Mouse (Mus musculus): ENCODE results near the gene Zc3h12b.
"Not testable (repeated sequence)": the region's sequence is repeated elsewhere in the genome, so short reads cannot be mapped to it uniquely, and the experiment has no call there.

Zc3h12b gene

DNA sequence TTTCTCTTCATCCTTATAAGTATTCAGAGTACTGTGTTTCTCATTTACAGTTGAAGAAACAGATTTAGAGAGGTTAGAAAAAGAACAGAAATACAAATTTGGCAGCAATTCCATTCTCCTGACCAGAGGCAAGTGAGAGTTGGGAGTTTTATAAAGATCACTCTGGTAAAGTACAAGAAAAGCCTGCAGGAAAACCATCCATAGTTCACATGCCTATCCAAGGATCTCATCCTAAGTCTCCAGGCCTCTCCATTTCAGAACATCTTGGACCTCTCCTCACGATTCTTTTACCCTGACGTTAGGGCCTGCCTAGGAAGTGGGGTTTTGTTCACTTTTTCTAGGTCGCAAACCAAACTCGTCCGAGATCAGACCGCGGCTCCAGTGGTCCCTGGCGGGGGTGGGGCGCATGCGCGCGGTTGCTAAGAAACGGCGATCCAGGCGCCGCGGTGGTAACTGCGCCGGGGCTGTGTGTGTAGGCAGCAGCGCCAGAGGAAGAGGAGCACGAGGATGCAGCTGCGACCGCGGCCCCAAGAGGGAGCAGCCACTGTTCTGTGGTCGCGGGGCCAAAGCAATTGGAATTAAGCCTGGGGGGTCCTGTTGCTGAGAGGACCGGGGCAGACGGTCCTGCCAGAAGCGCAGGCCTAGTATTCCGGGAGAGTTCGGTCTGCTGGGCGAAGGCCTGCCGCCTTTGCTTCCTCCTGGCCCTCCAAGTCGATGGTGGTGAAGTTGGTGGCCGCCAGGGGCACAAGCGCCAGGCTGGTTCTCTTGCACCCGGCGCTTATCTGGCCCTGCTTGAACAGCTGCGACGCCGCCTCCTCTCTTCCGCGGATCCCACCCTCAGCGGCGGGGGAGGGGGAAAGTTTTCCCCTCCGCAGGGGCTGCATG is at the start of gene Zc3h12b:
TSS of gene Zc3h12b (plus strand) at position 452 of the 885 bp plus-strand sequence.
- peak; percentile 31 for DNase-seq (ENCODE audit: extremely low spot score, low read depth, low spot score)

DNA sequence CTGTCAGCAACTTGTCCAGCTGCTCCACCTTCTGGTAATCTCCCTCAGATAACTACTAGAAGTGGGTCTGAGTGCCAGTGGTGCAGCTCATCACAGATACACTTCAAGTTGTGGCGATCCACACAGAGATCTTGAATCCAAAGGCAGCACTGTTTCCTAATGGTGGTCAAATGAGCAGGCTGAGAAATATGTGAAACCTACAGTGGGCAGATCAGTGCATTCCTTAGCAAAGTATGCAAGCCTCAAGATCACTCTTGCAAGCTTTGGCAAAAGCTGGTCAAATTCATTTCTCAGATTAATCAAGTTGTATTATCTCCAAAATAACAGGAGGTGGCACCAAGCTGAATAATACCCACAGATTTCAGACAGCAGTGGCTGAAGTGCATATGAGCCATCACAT is 29.3 kb upstream of the Zc3h12b start:
- DNase-seq (ENCODE audit: extremely low spot score, low read depth, low spot score): no peak

DNA sequence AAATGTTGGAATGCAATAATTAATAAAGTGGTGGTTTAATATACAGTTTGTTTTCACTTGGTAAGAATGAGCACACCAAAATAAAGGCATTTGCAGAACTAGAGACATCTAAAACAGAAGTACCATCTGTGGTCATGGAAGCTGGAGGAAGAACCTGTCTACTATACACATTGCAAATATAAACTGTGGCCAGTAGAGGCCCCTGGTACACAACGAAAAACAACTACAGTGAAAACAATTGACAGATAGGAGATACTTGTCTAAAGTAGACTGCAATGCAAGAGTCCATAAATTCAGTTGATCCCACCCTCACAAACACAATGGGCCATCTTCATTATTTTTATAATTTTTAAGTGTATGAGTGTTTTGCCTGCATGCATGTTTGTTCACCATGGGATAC is 24.4 kb upstream of the Zc3h12b start:
- DNase-seq (ENCODE audit: extremely low spot score, low read depth, low spot score): no peak

DNA sequence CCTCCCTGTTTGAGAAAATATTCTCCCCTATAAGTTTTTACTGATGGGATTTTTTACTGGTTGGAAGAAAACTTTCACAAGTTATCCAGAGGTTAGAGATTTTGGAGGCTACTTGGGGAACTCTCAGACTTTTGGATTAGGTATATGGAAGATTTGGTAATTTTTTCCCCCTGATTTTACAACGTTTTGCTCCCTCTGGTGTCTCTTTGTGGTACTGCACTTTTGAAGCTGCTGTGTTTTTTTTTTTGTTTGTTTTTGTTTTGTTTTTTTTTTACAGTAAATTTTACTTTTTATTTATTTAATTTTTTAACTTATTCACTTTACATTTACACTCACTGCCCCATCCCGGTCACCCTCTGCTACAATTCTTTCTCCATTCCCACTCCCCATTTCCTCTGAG is 26.8 kb downstream of the Zc3h12b start:
- no peak for DNase-seq (ENCODE audit: extremely low spot score, low read depth, low spot score)

DNA sequence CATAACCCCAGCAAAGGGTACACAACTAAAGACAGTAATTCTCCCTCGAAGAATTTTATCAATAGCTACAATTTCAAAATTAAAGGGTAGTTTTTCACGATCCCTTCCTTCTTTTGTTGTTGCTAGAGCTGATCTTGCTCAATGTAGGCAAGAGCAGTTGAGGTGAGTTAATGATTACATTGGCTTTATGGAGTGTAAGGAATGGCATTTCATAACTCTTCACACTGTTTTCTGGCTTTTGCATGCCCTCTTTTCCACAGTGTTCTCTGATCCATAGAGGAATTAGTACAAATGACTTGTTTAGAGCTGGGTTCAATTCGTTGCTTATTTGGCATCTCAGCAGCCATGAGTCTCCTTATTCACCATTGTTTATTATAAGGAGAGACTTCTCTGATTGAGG is 84.4 kb downstream of the Zc3h12b start:
- DNase-seq (ENCODE audit: extremely low spot score, low read depth, low spot score): no peak

DNA sequence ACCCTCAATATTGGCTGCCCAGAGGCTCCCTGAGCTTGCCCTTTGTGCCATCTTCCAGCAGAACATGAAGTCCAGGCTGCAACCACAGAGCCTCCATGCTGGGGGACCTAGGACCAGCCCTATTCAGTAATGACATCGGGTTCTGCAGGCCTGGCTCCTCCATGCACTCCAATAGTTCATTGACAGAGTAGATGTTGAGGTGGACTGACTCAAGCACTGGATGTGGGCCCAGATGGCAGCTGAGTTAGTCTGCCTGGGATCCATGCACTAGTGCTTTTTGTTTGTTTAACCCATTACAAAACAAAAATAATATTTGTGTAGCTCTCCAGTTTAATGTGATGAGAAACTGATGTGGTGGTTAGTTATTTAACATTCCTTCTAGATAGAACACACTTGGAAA is 90.3 kb downstream of the Zc3h12b start:
- DNase-seq (ENCODE audit: extremely low spot score, low read depth, low spot score): no peak

- DNase-seq (ENCODE audit: extremely low spot score, low read depth, low spot score): no peak
These were observed 141.3 kb downstream of the Zc3h12b start for GRCm38 (mm10) chrX:95852806-95853205.

- no peak for DNase-seq (ENCODE audit: extremely low spot score, low read depth, low spot score)
These were observed 169.6 kb downstream of the Zc3h12b start for GRCm38 (mm10) chrX:95881111-95881510.

GRCm38 (mm10) chrX:95902716-95903115 is 191.2 kb downstream of the Zc3h12b start:
- DNase-seq (ENCODE audit: extremely low spot score, low read depth, low spot score): no peak

DNA sequence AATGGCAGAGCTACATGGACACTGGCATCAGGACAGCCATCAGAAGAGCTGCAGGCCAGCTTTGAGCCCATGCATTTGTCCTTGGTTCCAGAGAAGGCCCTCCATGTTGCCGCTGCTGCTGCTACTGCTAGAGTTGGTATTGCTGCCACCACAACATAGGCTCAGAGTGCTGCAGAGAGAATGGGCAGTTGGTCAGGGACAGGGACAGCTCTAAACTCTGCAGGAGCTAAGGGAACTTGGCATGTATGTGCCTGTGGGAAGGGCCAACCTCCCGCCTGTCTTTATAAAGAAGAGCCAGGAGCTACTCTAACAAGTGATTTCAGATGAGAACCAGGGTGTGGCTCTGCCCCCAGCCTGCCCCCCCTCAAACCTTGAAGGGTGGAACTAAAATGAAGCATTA is 224.0 kb downstream of the Zc3h12b start:
- DNase-seq (ENCODE audit: extremely low spot score, low read depth, low spot score): no peak

DNA sequence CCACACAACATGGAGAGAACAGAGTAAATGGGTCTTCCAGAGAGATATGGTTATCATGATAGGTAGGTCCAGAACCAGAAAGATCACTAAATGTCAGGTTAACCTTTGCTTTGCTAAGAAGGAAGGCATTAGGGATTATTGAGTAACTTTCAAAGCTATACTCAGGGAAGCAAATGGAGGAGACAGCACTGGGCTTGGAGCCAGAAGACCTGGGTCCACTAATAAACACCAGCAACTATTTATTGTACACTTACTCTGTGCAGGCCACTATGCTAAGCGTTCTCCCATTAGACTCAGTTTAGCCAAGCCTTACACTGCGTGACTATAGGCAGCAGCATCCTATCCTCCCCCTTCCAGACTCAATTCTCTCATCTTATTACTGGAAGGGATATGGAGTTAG is 234.0 kb downstream of the Zc3h12b start:
- no peak for DNase-seq (ENCODE audit: extremely low spot score, low read depth, low spot score)

- DNase-seq (ENCODE audit: extremely low spot score, low read depth, low spot score): no peak
These were observed 236.7 kb downstream of the Zc3h12b start for GRCm38 (mm10) chrX:95948135-95948534.

DNA sequence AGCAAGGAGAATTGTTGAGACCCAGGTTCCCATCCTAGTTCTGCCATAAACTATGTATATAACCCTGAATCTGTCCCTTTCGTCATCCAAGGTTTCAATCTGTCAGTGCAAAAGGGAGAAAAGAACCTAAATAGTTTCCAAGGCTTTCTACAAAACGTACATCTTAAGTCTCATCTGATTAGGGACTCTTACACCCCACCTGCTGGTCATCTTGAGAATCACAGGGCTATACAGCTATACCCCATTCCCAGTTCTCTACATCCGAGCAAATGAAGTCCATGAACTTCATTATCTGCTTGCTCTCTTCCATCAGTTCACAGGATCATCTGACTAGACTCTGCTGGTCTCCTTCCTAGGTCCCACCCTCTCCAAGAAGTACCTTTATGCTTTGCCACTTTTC is 239.3 kb downstream of the Zc3h12b start:
- DNase-seq (ENCODE audit: extremely low spot score, low read depth, low spot score): no peak

DNA sequence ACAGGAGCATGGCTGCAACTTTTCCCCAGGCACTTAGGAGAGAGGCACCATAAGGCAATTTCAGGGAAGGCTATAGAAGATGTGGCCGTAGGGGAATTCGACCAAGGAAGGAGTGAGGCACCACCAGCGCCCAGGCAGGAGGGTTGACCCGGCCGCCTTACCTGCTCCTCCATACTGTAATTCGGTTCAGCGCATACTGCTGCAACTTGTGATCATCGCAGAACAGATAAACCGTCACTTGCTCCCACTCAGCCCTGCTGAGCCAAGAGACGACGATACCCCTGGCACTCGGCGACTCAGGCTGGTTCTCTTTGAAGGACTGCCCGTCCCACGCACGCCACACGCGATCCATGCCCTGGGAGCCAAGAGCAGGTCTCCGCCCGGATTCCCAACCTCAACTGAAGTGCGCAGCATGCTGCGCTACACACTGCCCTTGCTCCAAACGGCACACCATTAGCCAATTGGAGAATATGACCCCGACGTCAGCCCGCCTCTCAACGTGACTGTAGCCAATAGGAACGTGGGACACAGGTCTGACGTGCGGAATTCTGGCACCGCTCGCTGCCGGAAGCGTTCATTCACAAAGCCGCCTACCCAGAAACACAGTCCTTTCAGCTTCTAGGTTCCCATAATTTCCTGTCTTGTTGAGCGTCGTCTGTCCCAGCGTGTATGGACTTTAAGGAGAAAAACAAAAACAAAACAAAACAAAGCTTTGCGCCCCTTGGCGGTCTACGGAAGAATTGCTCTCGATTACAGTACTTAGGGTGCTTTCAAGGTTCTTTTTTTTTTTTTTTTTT is 245.2 kb downstream of the Zc3h12b start, which contains the start of gene Las1l:
TSS of gene Las1l (minus strand) at position 466 of the 797 bp plus-strand sequence.
- peak; percentile 56 for DNase-seq (ENCODE audit: extremely low spot score, low read depth, low spot score)

GRCm38 (mm10) chrX:95957461-95957860 is 246.0 kb downstream of the Zc3h12b start:
- DNase-seq (ENCODE audit: extremely low spot score, low read depth, low spot score): not testable (repeated sequence)

DNA sequence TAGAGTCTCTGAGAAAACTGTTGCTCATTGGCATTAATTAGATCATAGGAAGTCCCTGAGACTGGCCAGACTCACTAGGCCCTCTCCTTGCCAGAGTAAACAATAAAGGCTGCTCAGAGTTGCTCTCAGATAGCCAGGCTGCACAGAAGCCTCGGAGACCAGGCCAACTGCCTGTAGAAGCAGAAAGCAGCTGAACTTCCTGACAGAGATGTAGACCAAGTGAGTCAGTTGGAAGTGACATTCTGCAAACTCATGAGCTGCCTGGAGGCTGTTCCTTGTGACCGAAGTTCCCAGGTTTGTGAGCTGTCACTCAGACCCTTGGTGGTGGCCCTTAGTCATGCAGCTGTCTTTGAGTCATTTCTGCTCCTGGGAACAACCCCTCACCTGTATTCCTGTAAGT is 251.9 kb downstream of the Zc3h12b start:
- DNase-seq (ENCODE audit: extremely low spot score, low read depth, low spot score): no peak

DNA sequence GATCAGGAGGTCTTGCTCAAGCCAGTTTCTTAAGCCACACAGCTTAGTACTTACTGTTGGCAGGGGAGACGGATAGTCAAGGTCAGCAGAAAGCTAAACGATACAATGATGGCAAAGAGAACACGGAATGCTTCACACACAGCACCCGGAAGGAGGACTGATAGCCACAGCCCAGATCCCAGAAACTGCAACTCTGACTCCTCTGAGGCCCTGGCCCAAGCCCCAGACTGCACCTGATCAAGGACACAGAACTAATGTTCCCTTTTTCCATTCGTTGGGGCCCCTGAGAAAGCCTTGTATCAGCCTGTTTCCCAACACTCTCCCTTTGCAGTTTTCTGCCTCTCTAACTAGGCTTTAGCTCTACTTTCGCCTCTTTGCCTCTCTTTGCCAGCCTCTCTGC is 253.6 kb downstream of the Zc3h12b start:
- no peak for DNase-seq (ENCODE audit: extremely low spot score, low read depth, low spot score)

GRCm38 (mm10) chrX:95967847-95968593 is 256.5 kb downstream of the Zc3h12b start:
- peak; percentile 14 for DNase-seq (ENCODE audit: extremely low spot score, low read depth, low spot score)

DNA sequence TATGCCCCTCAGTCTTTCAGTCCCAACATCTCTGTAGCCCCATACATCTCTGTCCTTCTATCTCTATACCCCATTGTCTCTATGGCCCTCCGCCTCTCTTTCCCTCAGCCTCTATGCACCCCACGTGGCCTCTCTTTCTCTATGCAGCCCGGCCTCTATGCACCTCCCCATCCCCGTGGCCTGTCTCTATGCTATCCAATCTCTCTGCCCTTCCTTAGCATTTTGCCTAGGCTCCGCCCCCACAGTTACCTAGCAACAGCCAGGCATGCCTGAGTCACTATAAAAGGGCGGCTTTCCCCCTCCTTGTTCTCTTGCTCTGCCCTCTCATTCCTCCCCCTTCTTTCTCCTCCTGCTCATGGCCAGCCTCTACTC is 257.1 kb downstream of the Zc3h12b start:
- DNase-seq (ENCODE audit: extremely low spot score, low read depth, low spot score): peak; percentile 39

- no peak for DNase-seq (ENCODE audit: extremely low spot score, low read depth, low spot score)
These were observed 257.6 kb downstream of the Zc3h12b start for GRCm38 (mm10) chrX:95969116-95969515.

DNA sequence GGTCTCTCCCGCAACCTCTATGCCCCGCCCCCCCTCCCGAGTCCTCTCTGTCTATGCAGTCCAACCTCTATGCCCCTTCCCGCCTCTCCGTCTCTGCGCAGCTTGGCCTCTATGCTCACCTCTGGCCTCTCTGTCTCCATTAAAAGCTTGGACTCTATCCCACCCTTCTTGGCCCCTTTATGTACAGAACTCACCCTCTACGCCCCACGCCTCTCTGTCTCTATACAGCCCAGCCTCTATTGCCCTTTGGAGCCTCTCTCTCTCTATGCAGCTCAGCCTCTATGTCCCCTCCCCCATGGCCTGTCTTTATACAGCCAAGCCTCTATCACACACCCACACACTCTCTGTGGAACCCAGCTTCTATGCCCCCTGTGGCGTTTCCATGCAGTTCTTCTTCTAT is 258.5 kb downstream of the Zc3h12b start:
- DNase-seq (ENCODE audit: extremely low spot score, low read depth, low spot score): no peak

All from hindlimb bud, embryonic 11.5 days (tissue).